Mouse (Mus musculus) kidney, adult 9 months (tissue): ENCODE measurements around the gene Senp6.

Source experiments
- DNase-seq: peaks from one replicate; pipeline ENCODE4 v3.0.0; 2022

Gene Senp6

GRCm38 (mm10) chr9:80173629-80174028, 106.9 kb downstream of the Senp6 start:
- peak; percentile 38 for DNase-seq

DNA sequence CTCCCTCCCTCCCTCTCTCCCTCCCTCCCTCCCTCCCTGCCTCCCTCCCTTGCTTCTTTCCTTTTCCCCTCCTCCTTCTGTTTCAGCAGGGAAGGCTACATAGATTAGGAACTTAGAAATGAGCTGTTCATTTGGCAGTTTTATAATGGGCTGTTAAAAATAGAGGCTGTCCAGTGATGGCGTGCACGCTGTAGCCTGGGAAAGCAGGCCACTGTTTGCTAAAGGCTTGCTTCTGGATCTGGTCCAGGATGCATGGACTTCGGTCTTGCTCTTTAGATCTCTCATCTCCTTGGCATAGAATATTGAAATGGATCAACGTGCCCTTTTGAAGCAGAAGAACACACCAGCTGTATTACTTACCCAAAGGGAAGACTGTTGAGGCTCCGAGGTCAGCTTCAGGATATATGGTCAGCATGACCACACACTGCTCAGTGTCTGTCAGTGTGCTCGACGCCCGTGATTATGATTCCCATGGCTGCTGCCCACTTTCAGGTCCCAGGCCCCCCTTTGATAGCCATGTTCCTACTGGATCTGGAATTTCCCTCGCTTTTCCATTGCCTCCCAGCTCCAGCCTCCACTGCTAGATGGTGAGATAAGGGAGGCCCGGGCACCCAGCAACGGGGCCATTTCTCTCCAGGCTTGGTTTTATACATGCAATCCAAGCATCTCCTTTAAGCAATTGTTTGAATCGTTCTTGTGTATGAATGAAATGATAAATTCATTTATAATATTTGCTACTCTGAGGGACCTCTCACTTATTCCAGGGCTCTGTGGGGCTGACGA, 110.2 kb downstream of the Senp6 start:
- peak; percentile 82 for DNase-seq

- no peak for DNase-seq
These were observed 112.0 kb downstream of the Senp6 start for GRCm38 (mm10) chr9:80178670-80179069.

GRCm38 (mm10) chr9:80179688-80180087, 113.0 kb downstream of the Senp6 start:
- no peak for DNase-seq

DNA sequence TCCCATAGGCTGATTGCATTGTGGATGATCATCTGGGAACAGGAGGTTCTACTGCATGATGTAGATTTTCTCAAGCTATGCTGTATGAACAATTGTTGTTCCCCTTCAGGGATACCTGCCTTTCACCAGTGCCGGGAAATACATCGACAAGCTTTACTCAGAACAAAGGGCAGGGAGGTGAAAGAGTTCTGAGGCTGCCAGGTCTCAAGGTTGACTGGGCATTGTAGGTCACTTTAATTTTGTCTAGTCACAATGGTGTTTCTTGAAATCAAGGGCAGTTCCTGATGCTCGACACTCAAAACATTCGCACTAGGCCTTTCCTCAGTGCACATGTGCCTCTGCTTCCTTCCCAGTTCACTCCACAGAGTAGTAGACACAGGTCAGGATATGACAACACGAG, 114.1 kb downstream of the Senp6 start:
- DNase-seq = peak; percentile 61

DNA sequence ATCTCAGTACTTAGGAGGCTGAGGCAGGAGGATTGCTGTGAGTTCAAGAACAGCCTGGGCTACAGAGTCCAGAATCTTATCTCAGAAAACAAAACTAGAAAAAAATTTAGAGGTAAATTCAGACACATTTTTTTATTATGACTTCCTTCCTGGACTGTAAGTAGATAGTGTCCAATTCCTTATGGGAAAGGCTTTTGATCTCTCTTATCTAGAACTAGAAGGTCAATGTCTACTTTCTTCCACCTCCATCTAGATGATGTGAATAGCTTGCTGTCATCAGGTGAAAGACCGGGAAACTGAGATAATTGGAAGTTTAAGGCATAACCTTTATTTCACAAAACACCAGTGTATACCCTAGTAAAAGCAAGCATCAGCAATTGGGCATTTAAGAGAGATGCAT, 115.0 kb downstream of the Senp6 start:
- DNase-seq = no peak

DNA sequence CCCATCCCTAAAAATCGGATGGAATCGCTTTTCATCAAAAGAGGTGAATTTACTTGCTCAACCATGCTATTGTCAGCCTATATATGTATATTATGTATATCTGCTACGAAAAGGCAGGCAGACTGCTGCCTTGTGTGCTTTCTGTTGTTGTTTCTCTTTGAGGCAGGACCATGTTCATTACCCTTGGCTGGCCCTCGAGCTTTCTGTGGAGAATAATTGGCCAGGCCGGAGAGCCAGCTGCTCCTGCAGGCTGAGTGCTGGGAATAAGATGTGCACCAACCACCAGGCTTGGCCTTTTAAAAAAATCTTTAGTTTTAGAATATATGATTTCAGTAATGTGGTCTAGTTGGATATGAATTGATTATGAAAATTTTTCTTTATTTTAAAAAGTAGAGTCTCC, 117.4 kb downstream of the Senp6 start:
- no peak for DNase-seq

- no peak for DNase-seq
These were observed 119.0 kb downstream of the Senp6 start for GRCm38 (mm10) chr9:80185737-80186136.

GRCm38 (mm10) chr9:80186693-80187092, 120.0 kb downstream of the Senp6 start:
- no peak for DNase-seq

DNA sequence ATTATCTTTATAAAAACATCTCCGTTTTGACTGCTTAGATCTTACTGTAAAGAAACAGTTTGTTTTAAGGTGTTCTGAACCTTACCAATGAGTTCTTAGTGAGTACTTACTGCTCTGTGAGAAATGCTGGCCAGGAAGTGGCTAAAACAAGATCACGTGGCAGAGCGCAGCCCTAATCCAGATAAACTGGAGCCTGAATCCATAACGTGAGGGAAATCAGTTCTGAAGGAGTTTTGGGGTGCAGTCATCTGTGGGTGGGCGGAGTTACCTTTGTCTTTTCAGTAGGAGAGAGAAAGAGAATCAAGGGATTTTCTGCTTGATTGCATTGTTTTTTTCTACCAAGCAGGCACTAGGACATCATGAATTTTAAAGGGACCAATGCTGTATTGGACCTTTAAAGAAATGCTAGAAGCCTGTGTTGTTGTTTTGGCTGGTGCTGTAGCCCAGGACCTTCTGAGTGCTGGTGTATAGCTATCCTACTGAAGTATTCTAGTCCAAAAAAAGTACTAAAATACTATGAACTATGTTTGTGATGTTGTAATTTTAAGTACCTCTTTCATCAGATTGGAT, 121.7 kb downstream of the Senp6 start:
- DNase-seq = peak; percentile 40

- peak; percentile 42 for DNase-seq
These were observed 124.5 kb downstream of the Senp6 start for GRCm38 (mm10) chr9:80191240-80191639.

- peak; percentile 51 for DNase-seq
These were observed 125.6 kb downstream of the Senp6 start for GRCm38 (mm10) chr9:80192324-80192723.

- DNase-seq = no peak
These were observed 127.7 kb downstream of the Senp6 start for GRCm38 (mm10) chr9:80194446-80194845.
